Comparison of ENCODE assay signal across 8 mouse cellular contexts in genomic region chr13:21913854-21914253, GRCm38 (mm10). TPM values are rescaled to one million over a fixed set of nuclear protein-coding genes. Genes with fewer than 3 reads are reported as not detected.
DNase-seq lines count a peak whose midpoint lies in the region; ATAC-seq and TF ChIP-seq lines count a peak whose summit lies in the region.

No protein-coding gene starts in this region.

- peak; percentile 41; the same call in 1 of the 2 replicates for TF ChIP-seq POLR2A in embryonic fibroblast, embryonic 13.5 days (IDR thresholded peaks at IDR 0.05; ENCODE audit: low read depth, low read length)

- no peak for DNase-seq in kidney, adult 8-10 months
- no peak for DNase-seq in ES-E14 (ENCODE audit: low read depth, low spot score)
- DNase-seq in adrenal gland, postnatal 36 days: no peak
- DNase-seq in urinary bladder, adult 2 months (ENCODE audit: low spot score): no peak
- DNase-seq in T-cell, adult 2 months (ENCODE audit: low spot score): no peak

- peaks cover 5% of the 10 kb centered on the region; the same call in 1 of the 2 replicates for H3K4me1 ChIP-seq in kidney, embryonic 14.5 days (ENCODE audit: control insufficient read depth, insufficient read depth, low read length)
- H3K4me1 ChIP-seq in ES-E14 (ENCODE audit: control insufficient read depth in 2 of 2, insufficient read depth in 2 of 2, low read length in 2 of 2, poor library complexity in 1 of 2): peaks cover 0 to 2% of the 10 kb centered on the region in 2 experiments; a peak in 1 of 4 replicates
- H3K4me1 ChIP-seq in embryonic fibroblast, embryonic 13.5 days (ENCODE audit: control insufficient read depth, insufficient read depth, low read length): peaks cover 4% of the 10 kb centered on the region; the same call in 1 of the 2 replicates
- H3K4me1 ChIP-seq in liver, embryonic 15.5 days (replicated peaks): peaks cover 56% of the 10 kb centered on the region

- H3K36me3 ChIP-seq in kidney, embryonic 14.5 days (ENCODE audit: control insufficient read depth, insufficient read depth, low read length): no peaks in the 10 kb centered on the region
- no peaks in the 10 kb centered on the region for H3K36me3 ChIP-seq in ES-E14 (ENCODE audit: control insufficient read depth, insufficient read depth, low read length, poor library complexity, severe bottlenecking)
- H3K36me3 ChIP-seq in liver, embryonic 15.5 days (replicated peaks): no peaks in the 10 kb centered on the region

- in situ Hi-C loops in ES-E14 (cut with MboI; ENCODE audit: low sequenced_read_pairs in 2 of 2, unreplicated experiment in 2 of 2): loop anchor here (25.0 kb wide), 2 partner anchors 1398 to 1523 kb away; no protein-coding TSS in a partner anchor

- no peak for TF ChIP-seq CTCF in embryonic fibroblast, embryonic 13.5 days (IDR thresholded peaks at IDR 0.05; ENCODE audit: borderline replicate concordance, insufficient read depth, low read length)

- H3K4me3 ChIP-seq in kidney, embryonic 14.5 days (ENCODE audit: low read length): peak overlapping the region; percentile 28
- peak overlapping the region; percentile 58 for H3K4me3 ChIP-seq in ES-E14 (ENCODE audit: insufficient read depth in 1 of 2, low read depth in 1 of 2, low read length in 2 of 2, poor library complexity in 1 of 2, severe bottlenecking in 1 of 2)
- peak overlapping the region; percentile 73 for H3K4me3 ChIP-seq in embryonic fibroblast, embryonic 13.5 days (ENCODE audit: insufficient read depth, low read length)
- H3K4me3 ChIP-seq in liver, embryonic 15.5 days (replicated peaks): peak overlapping the region; percentile 53

- peak overlapping the region; percentile 40; the same call in 1 of the 2 replicates for H3K9ac ChIP-seq in kidney, embryonic 14.5 days (ENCODE audit: low read depth, low read length)
- H3K9ac ChIP-seq in ES-E14 (ENCODE audit: insufficient read depth, low read depth, low read length, poor library complexity, severe bottlenecking): peak overlapping the region; percentile 36; the same call in 1 of the 2 replicates
- peak overlapping the region; percentile 46 for H3K9ac ChIP-seq in liver, embryonic 15.5 days

- H3K9me3 ChIP-seq in kidney, embryonic 14.5 days (ENCODE audit: control insufficient read depth, low read length): no peaks in the 10 kb centered on the region
- no peaks in the 10 kb centered on the region for H3K9me3 ChIP-seq in ES-E14 (ENCODE audit: control insufficient read depth, insufficient read depth, low read depth, low read length)
- H3K9me3 ChIP-seq in liver, embryonic 15.5 days (replicated peaks): no peaks in the 10 kb centered on the region

- no peak overlapping the region for H3K27ac ChIP-seq in kidney, embryonic 14.5 days (ENCODE audit: low read depth, low read length)
- H3K27ac ChIP-seq in ES-E14 (ENCODE audit: insufficient read depth, low read depth, low read length, poor library complexity, severe bottlenecking): no peak overlapping the region
- H3K27ac ChIP-seq in embryonic fibroblast, embryonic 13.5 days (ENCODE audit: insufficient read depth, low read length): peak overlapping the region; percentile 92
- no peak overlapping the region for H3K27ac ChIP-seq in liver, embryonic 15.5 days (replicated peaks)

- no peaks in the 10 kb centered on the region; the same call in 1 of the 2 replicates for H3K27me3 ChIP-seq in kidney, embryonic 14.5 days (ENCODE audit: control insufficient read depth, insufficient read depth, low read length)
- H3K27me3 ChIP-seq in liver, embryonic 15.5 days: peaks cover 18% of the 10 kb centered on the region

- H3K4me2 ChIP-seq in kidney, embryonic 14.5 days (replicated peaks; ENCODE audit: low read depth, low read length): peak overlapping the region; percentile 44
- peak overlapping the region; percentile 72 for H3K4me2 ChIP-seq in liver, embryonic 15.5 days

- no peak for ATAC-seq in kidney, embryonic 14.5 days (ENCODE audit: low FRiP score, low TSS enrichment)
- ATAC-seq in liver, embryonic 15.5 days (ENCODE audit: insufficient read depth): no peak

- 9% methylated on average over 8 of the region's 8 CpGs for WGBS in kidney, embryonic 14.5 days
- WGBS in liver, embryonic 15.5 days (ENCODE audit: insufficient replicate concordance): 4% methylated on average over 8 of the region's 8 CpGs

TF ChIP-seq in ES-E14, 5 proteins besides CTCF, POLR2A, EP300 and RAD21:
- no peak for TF ChIP-seq ZNF384 (IDR thresholded peaks at IDR 0.05; ENCODE audit: low read depth, low read length)
- TF ChIP-seq HCFC1 (IDR thresholded peaks at IDR 0.05; ENCODE audit: borderline replicate concordance, insufficient read depth, low read length): no peak
- no peak for TF ChIP-seq MAFK (IDR thresholded peaks at IDR 0.05; ENCODE audit: insufficient read depth, low read depth, low read length)
- no peak for TF ChIP-seq CHD2 (IDR thresholded peaks at IDR 0.05; ENCODE audit: low read depth, low read length)
- TF ChIP-seq ZC3H11A (IDR thresholded peaks at IDR 0.05; ENCODE audit: borderline replicate concordance, low read depth, low read length): no peak

RNA-seq across cellular contexts. Expression of gene Zfp184, which starts 31.0 kb away (rescaled TPM):
- polyA plus RNA-seq in kidney, embryonic 14.5 days (2014; fragmentation: Nextera tagmentation; extraction: Ambion mirVana): 15.5 and 17.9 TPM in 2 replicates
- total RNA-seq in ES-E14 (2012; rRNA removed): 5.4 and 6.2 TPM in 2 replicates
- 2.9 and 5.0 TPM in 2 replicates for polyA plus RNA-seq in embryonic fibroblast, embryonic 13.5 days (2011; ENCODE audit: insufficient read length, low read depth, missing spikeins)
- 0.59 and 0.71 TPM in 2 replicates for polyA plus RNA-seq in liver, embryonic 15.5 days (2015; fragmentation: Nextera tagmentation; extraction: Ambion mirVana)
- 1 to 10 TPM; 1.5 to 1.6 TPM for total RNA-seq in adrenal gland, postnatal 36 days (2021)
- polyA plus RNA-seq in urinary bladder, adult 2 months (2012; rRNA removed): 1.7 TPM in 2 replicates
